Mouse (Mus musculus) hindbrain, postnatal 0 days (tissue): ENCODE data around the gene Nedd8. TPM values are rescaled to one million over a fixed set of nuclear protein-coding genes. Genes with fewer than 3 reads are reported as not detected.

ENCODE experiments used
- ATAC-seq: fragments of 200-750 bp; cut with Nextera tagmentation; 2 replicates; pipeline ENCODE4 v1.8.0; 2017; ENCODE audit warnings: mild to moderate bottlenecking, moderate TSS enrichment, moderate library complexity
- DNase-seq: peaks from one replicate; pipeline ENCODE4 v3.0.0-alpha.2; 2015; ENCODE audit warnings: low spot score
- H3K27ac ChIP-seq: fragments of 300-500 bp; sonication (generic); 2 replicates; pipeline ENCODE4 v1.5.1; 2014; ENCODE audit warnings: mild to moderate bottlenecking
- H3K27me3 ChIP-seq: fragments of 300-500 bp; sonication (generic); 2 replicates; pipeline ENCODE4 v1.6.1; 2014; ENCODE audit warnings: low read length, mixed read lengths; ENCODE audit not compliant: insufficient read depth
- H3K36me3 ChIP-seq: fragments of 300-500 bp; sonication (generic); 2 replicates; pipeline ENCODE4 v1.6.1; 2014; ENCODE audit warnings: low read length, mixed read lengths; ENCODE audit not compliant: insufficient read depth
- H3K4me1 ChIP-seq: fragments of 300-500 bp; sonication (generic); 2 replicates; pipeline ENCODE4 v1.6.1; 2014; ENCODE audit warnings: antibody characterized with exemption, low read length, mixed read lengths; ENCODE audit not compliant: insufficient read depth
- H3K4me2 ChIP-seq: fragments of 300-500 bp; sonication (generic); 2 replicates; pipeline ENCODE4 v1.6.1; 2014; ENCODE audit warnings: low read depth, mild to moderate bottlenecking, low read length, moderate library complexity, mixed read lengths
- H3K4me3 ChIP-seq: fragments of 300-500 bp; sonication (generic); 2 replicates; pipeline ENCODE4 v1.5.1; 2014; ENCODE audit warnings: low read length
- H3K9ac ChIP-seq: fragments of 300-500 bp; sonication (generic); replicated peaks from 2 replicates; pipeline ENCODE4 v1.6.1; 2014; ENCODE audit warnings: mild to moderate bottlenecking, low read length, moderate library complexity, mixed read lengths
- H3K9me3 ChIP-seq: fragments of 300-500 bp; sonication (generic); 2 replicates; pipeline ENCODE4 v1.6.1; 2016; ENCODE audit warnings: low read length, mixed read lengths
- CTCF ChIP-seq: IDR thresholded peaks from 2 replicates; pipeline ENCODE4 v1.5.1; 2016; ENCODE audit warnings: antibody characterized with exemption, control low read depth, low read depth
- WGBS: fragments of 180-500 bp; shearing (Covaris S2); extraction: QIAGEN DNeasy Blood & Tissue Kit; methylation state at CpG from one replicate; pipeline ENCODE4 v1.1.7; 2014; 5-methylcytosine and 5-hydroxymethylcytosine counted together
- polyA plus RNA-seq: library from polyadenylated mRNA; unstranded; fragments of >200 nt; fragmentation: Nextera tagmentation; extraction: Ambion mirVana; gene quantifications from 2 replicates; pipeline ENCODE4 v1.2.1, GENCODE M21; 2015
- total RNA-seq: library from RNA; depleted of rRNA; stranded (reverse); fragments of >200 nt; gene quantifications from 2 replicates; pipeline ENCODE4 v1.2.3, GENCODE M21; 2014

Nedd8 gene
- total and polyA plus RNA-seq, 2 experiments from 2014 or later: 143 to 629 TPM

- WGBS: under 1% methylated on average over 66 of the region's 66 CpGs
- Histone ChIP-seq H3K4me3 (peak within 1 kb of the TSS; percentile 65), H3K9me3 (no peaks in the 10 kb centered on the region), H3K4me2 (peak within 1 kb of the TSS; percentile 95), H3K9ac (peak within 1 kb of the TSS; percentile 75), H3K27ac (peak within 1 kb of the TSS; percentile 76), H3K4me1 (no peaks in the 10 kb centered on the region; the same call in 1 of the 2 replicates), H3K27me3 (no peaks in the 10 kb centered on the region), H3K36me3 (peaks cover 20% of the 10 kb centered on the region)
- peak; percentile 85 for TF ChIP-seq CTCF
- peak; percentile 99 for ATAC-seq
- DNase-seq: peak; percentile 98
These were observed 9.5 kb upstream of the Nedd8 start, which contains the start of gene Tinf2 for GRCm38 (mm10) chr14:55681160-55682117. Tinf2 (minus strand) TSS chr14:55681820.

GRCm38 (mm10) chr14:55677615-55678014 lies 5.7 kb upstream of the Nedd8 start:
- WGBS: 87% methylated on average over 4 of the region's 4 CpGs
- Histone ChIP-seq H3K4me2 (no peak overlapping the region), H3K36me3 (peaks cover 29% of the 10 kb centered on the region), H3K27ac (no peak overlapping the region), H3K4me1 (peaks cover 4% of the 10 kb centered on the region), H3K9me3 (no peaks in the 10 kb centered on the region), H3K27me3 (no peaks in the 10 kb centered on the region), H3K9ac (no peak overlapping the region), H3K4me3 (no peak overlapping the region)
- no peak for TF ChIP-seq CTCF
- ATAC-seq: no peak
- DNase-seq: no peak

- Histone ChIP-seq H3K9me3 (no peaks in the 10 kb centered on the region), H3K4me1 (peaks cover 4% of the 10 kb centered on the region), H3K4me2 (peak overlapping the region; percentile 62), H3K27ac (0 out of 2 replicates have a peak overlapping the region, but pooled peaks have one; percentile 82), H3K36me3 (peaks cover 16% of the 10 kb centered on the region; the same call in 1 of the 2 replicates), H3K27me3 (no peaks in the 10 kb centered on the region), H3K9ac (no peak overlapping the region), H3K4me3 (peak overlapping the region; percentile 60)
- DNase-seq: no peak
- WGBS: 82% methylated on average over 7 of the region's 7 CpGs
- ATAC-seq: no peak
- no peak for TF ChIP-seq CTCF
These were observed 777 bp upstream of the Nedd8 start for GRCm38 (mm10) chr14:55672741-55673060.

- peaks cover 13% of the 10 kb centered on the region; the same call in 1 of the 2 replicates for H3K36me3 ChIP-seq
- TF ChIP-seq CTCF: no peak
- DNase-seq (no peak), ATAC-seq (peak; percentile 60)
- peak overlapping the region; percentile 82 for H3K27ac ChIP-seq
- peak overlapping the region; percentile 60 for H3K4me3 ChIP-seq
- peaks cover 4% of the 10 kb centered on the region for H3K4me1 ChIP-seq
- H3K9me3 ChIP-seq: no peaks in the 10 kb centered on the region
- H3K4me2 ChIP-seq: peak overlapping the region; percentile 62
- no peaks in the 10 kb centered on the region for H3K27me3 ChIP-seq
- H3K9ac ChIP-seq: peak overlapping the region; percentile 54
- WGBS: under 1% methylated on average over 12 of the region's 12 CpGs
These were observed 465 bp downstream of the Nedd8 start for GRCm38 (mm10) chr14:55671486-55671832.

GRCm38 (mm10) chr14:55660636-55661035 lies 11.3 kb downstream of the Nedd8 start:
- ATAC-seq (no peak), DNase-seq (no peak)
- WGBS: 29% methylated on average over 2 of the region's 2 CpGs
- Histone ChIP-seq H3K36me3 (peaks cover 21% of the 10 kb centered on the region; the same call in 1 of the 2 replicates), H3K9me3 (no peaks in the 10 kb centered on the region), H3K4me1 (no peaks in the 10 kb centered on the region; the same call in 1 of the 2 replicates), H3K9ac (no peak overlapping the region), H3K4me3 (peak overlapping the region; percentile 70; the same call in 1 of the 2 replicates), H3K27me3 (no peaks in the 10 kb centered on the region), H3K27ac (0 out of 2 replicates have a peak overlapping the region, but pooled peaks have one; percentile 88), H3K4me2 (peak overlapping the region; percentile 74)
- TF ChIP-seq CTCF: no peak

GRCm38 (mm10) chr14:55659960-55660573 lies 11.9 kb downstream of the Nedd8 start, which contains the start of gene Mdp1:
Mdp1 (minus strand) TSS chr14:55660508.
- peak; percentile 96 for DNase-seq
- peak; percentile 97 for ATAC-seq
- peak; percentile 69 for TF ChIP-seq CTCF
- Histone ChIP-seq H3K27me3 (no peaks in the 10 kb centered on the region), H3K4me1 (no peaks in the 10 kb centered on the region; the same call in 1 of the 2 replicates), H3K27ac (peak within 1 kb of the TSS; percentile 88), H3K4me3 (peak within 1 kb of the TSS; percentile 70), H3K9me3 (no peaks in the 10 kb centered on the region), H3K4me2 (peak within 1 kb of the TSS; percentile 74), H3K36me3 (peaks cover 21% of the 10 kb centered on the region; the same call in 1 of the 2 replicates), H3K9ac (peak within 1 kb of the TSS; percentile 76)
- WGBS: under 1% methylated on average over 39 of the region's 39 CpGs
